Mouse (Mus musculus): ENCODE measurements around the gene Mmp9. TPM values are rescaled to one million over a fixed set of nuclear protein-coding genes. Genes with fewer than 3 reads are reported as not detected.

The Mmp9 gene
- polyA plus RNA-seq, 1 experiment: 1.1 TPM

GRCm38 (mm10) chr2:165003108-165003507 lies 62.5 kb downstream of the Mmp9 start:
- Histone ChIP-seq H3K36me3 (ENCODE audit: control insufficient read depth, insufficient read depth) (peaks cover 89% of the 10 kb centered on the region), H3K4me3 (ENCODE audit: insufficient read depth, poor library complexity, severe bottlenecking) (no peak overlapping the region), H3K27me3 (ENCODE audit: control insufficient read depth, insufficient read depth, insufficient read length) (no peaks in the 10 kb centered on the region), H3ac (ENCODE audit: control insufficient read depth, insufficient read length, low read depth) (no peak overlapping the region), H3K79me3 (ENCODE audit: low read depth) (no peaks in the 10 kb centered on the region), H3K79me2 (ENCODE audit: control insufficient read depth, insufficient read depth) (no peaks in the 10 kb centered on the region)
- TF ChIP-seq USF1 (IDR thresholded peaks at IDR 0.05; ENCODE audit: low read depth) (no peak), MYOD1 (IDR thresholded peaks at IDR 0.05; ENCODE audit: control insufficient read depth, insufficient read length, low read depth) (no peak)

GRCm38 (mm10) chr2:165004237-165004636 lies 63.7 kb downstream of the Mmp9 start:
- H3K36me3 ChIP-seq (ENCODE audit: control insufficient read depth, insufficient read depth): peaks cover 99% of the 10 kb centered on the region
- no peaks in the 10 kb centered on the region for H3K79me2 ChIP-seq (ENCODE audit: control insufficient read depth, insufficient read depth)
- no peak overlapping the region for H3K4me3 ChIP-seq (ENCODE audit: insufficient read depth, poor library complexity, severe bottlenecking)
- H3K27me3 ChIP-seq (ENCODE audit: control insufficient read depth, insufficient read depth, insufficient read length): no peaks in the 10 kb centered on the region
- H3K79me3 ChIP-seq (ENCODE audit: low read depth): no peaks in the 10 kb centered on the region
- TF ChIP-seq MAX (IDR thresholded peaks at IDR 0.05): no peak
- H3ac ChIP-seq (ENCODE audit: control insufficient read depth, insufficient read length, low read depth): no peak overlapping the region

Other genes starting within 250 kb of the Mmp9 start
- not detected for gene Spint4, start 242.3 kb upstream of the Mmp9 start, polyA plus RNA-seq (2012; fragmentation: generic; extraction: Trizol)
- gene Spint5, start 225.5 kb upstream of the Mmp9 start, polyA plus RNA-seq (2012; fragmentation: generic; extraction: Trizol): not detected
- gene Wfdc3, start 194.8 kb upstream of the Mmp9 start, polyA plus RNA-seq (2012; fragmentation: generic; extraction: Trizol): 0.13 TPM
- gene Dnttip1, start 194.8 kb upstream of the Mmp9 start, polyA plus RNA-seq (2012; fragmentation: generic; extraction: Trizol): 47.3 TPM
- gene Ube2c, start 170.9 kb upstream of the Mmp9 start, polyA plus RNA-seq (2012; fragmentation: generic; extraction: Trizol): 279 TPM
- 4.7 TPM for gene Tnnc2, start 160.8 kb upstream of the Mmp9 start, polyA plus RNA-seq (2012; fragmentation: generic; extraction: Trizol)
- 19.5 TPM for gene Snx21, start 155.0 kb upstream of the Mmp9 start, polyA plus RNA-seq (2012; fragmentation: generic; extraction: Trizol)
- gene Acot8, start 135.9 kb upstream of the Mmp9 start, polyA plus RNA-seq (2012; fragmentation: generic; extraction: Trizol): 20.5 TPM
- 2.9 TPM for gene Zswim3, start 135.7 kb upstream of the Mmp9 start, polyA plus RNA-seq (2012; fragmentation: generic; extraction: Trizol)
- 10.0 TPM for gene Zswim1, start 118.1 kb upstream of the Mmp9 start, polyA plus RNA-seq (2012; fragmentation: generic; extraction: Trizol)
- gene Spata25, start 112.2 kb upstream of the Mmp9 start, polyA plus RNA-seq (2012; fragmentation: generic; extraction: Trizol): not detected
- 160 TPM for gene Ctsa, start 107.9 kb upstream of the Mmp9 start, polyA plus RNA-seq (2012; fragmentation: generic; extraction: Trizol)
- gene Neurl2, start 107.3 kb upstream of the Mmp9 start, polyA plus RNA-seq (2012; fragmentation: generic; extraction: Trizol): 11.3 TPM
- 13.3 TPM for gene Pltp, start 83.1 kb upstream of the Mmp9 start, polyA plus RNA-seq (2012; fragmentation: generic; extraction: Trizol)
- 46.5 TPM for gene Pcif1, start 61.5 kb upstream of the Mmp9 start, polyA plus RNA-seq (2012; fragmentation: generic; extraction: Trizol)
- 11.7 TPM for gene Zfp335, start 29.0 kb upstream of the Mmp9 start, polyA plus RNA-seq (2012; fragmentation: generic; extraction: Trizol)
- gene Slc12a5, start 20.0 kb downstream of the Mmp9 start, polyA plus RNA-seq (2012; fragmentation: generic; extraction: Trizol): 0.12 TPM
- gene Ncoa5, start 94.1 kb downstream of the Mmp9 start, polyA plus RNA-seq (2012; fragmentation: generic; extraction: Trizol): 31.2 TPM
- 0.27 TPM for gene Cd40, start 114.8 kb downstream of the Mmp9 start, polyA plus RNA-seq (2012; fragmentation: generic; extraction: Trizol)
- not detected for gene 1700025C18Rik, start 150.0 kb downstream of the Mmp9 start, polyA plus RNA-seq (2012; fragmentation: generic; extraction: Trizol)